Mouse (Mus musculus) midbrain, embryonic 10.5 days (tissue): ENCODE measurements around the gene Lyg1. TPM values are rescaled to one million over a fixed set of nuclear protein-coding genes. Genes with fewer than 3 reads are reported as not detected.

Experiments
- DNase-seq: peaks from one replicate; pipeline ENCODE4 v3.0.0-alpha.2; 2017; ENCODE audit warnings: low spot score
- H3K27ac ChIP-seq: fragments of 300-500 bp; sonication (generic); replicated peaks from 2 replicates; pipeline ENCODE4 v1.5.1; 2016; ENCODE audit warnings: mild to moderate bottlenecking
- H3K27me3 ChIP-seq: fragments of 300-500 bp; sonication (generic); 2 replicates; pipeline ENCODE4 v1.6.1; 2016; ENCODE audit warnings: low read depth, mild to moderate bottlenecking; ENCODE audit not compliant: poor library complexity, severe bottlenecking
- H3K36me3 ChIP-seq: fragments of 300-500 bp; sonication (generic); 2 replicates; pipeline ENCODE4 v1.6.1; 2016; ENCODE audit warnings: mild to moderate bottlenecking, moderate library complexity
- H3K4me1 ChIP-seq: fragments of 300-500 bp; sonication (generic); 2 replicates; pipeline ENCODE4 v1.6.1; 2016
- H3K4me3 ChIP-seq: fragments of 300-500 bp; sonication (generic); 2 replicates; pipeline ENCODE4 v1.5.1; 2016; ENCODE audit warnings: mild to moderate bottlenecking, moderate library complexity
- H3K9me3 ChIP-seq: fragments of 300-500 bp; sonication (generic); replicated peaks from 2 replicates; pipeline ENCODE4 v1.6.1; 2016; ENCODE audit warnings: mild to moderate bottlenecking
- WGBS: fragments of 180-500 bp; shearing (Covaris S2); methylation state at CpG from one replicate; pipeline ENCODE4 v1.1.7; 2016; 5-methylcytosine and 5-hydroxymethylcytosine counted together
- polyA plus RNA-seq: library from polyadenylated mRNA; unstranded; fragments of >200 nt; fragmentation: Nextera tagmentation; extraction: Ambion mirVana; gene quantifications from 2 replicates; pipeline ENCODE4 v1.2.1, GENCODE M21; 2016

Gene Lyg1
- polyA plus RNA-seq, 1 experiment from 2014 or later = not detected

DNA sequence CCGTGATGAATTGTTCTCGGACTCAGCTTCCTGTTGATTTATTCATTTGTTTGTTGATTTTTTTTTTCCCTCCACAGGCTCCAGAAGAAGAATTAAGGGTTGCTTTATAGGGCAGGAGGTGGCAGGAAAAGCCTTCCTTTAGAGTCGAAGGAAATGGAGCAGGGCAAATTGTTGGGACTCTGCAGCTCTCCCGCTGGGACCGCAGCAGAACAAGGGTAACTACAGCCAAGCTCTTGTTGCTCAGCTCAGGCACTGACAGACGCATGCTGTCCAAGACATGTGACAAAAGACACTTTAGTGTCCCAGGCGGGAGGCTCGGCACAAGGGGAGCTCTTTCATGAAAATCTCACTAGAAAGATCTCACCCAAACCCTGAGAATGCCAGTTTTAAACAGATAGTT is 35.0 kb downstream of the Lyg1 start:
- Histone ChIP-seq H3K4me1 (no peaks in the 10 kb centered on the region), H3K4me3 (no peak overlapping the region), H3K9me3 (no peaks in the 10 kb centered on the region), H3K27me3 (no peaks in the 10 kb centered on the region), H3K36me3 (no peaks in the 10 kb centered on the region), H3K27ac (no peak overlapping the region)
- DNase-seq = no peak
- WGBS = 72% methylated on average over 8 of the region's 8 CpGs

- Histone ChIP-seq H3K9me3 (no peaks in the 10 kb centered on the region), H3K27me3 (no peaks in the 10 kb centered on the region), H3K4me3 (no peak overlapping the region), H3K36me3 (no peaks in the 10 kb centered on the region), H3K4me1 (no peaks in the 10 kb centered on the region), H3K27ac (no peak overlapping the region)
- no peak for DNase-seq
- WGBS = 87% methylated on average over 6 of the region's 6 CpGs
Measured at GRCm38 (mm10) chr1:37918096-37918495, 39.5 kb downstream of the Lyg1 start.

- Histone ChIP-seq H3K27me3 (no peaks in the 10 kb centered on the region), H3K36me3 (no peaks in the 10 kb centered on the region), H3K4me3 (no peak overlapping the region), H3K27ac (no peak overlapping the region), H3K9me3 (no peaks in the 10 kb centered on the region), H3K4me1 (no peaks in the 10 kb centered on the region)
- WGBS = 83% methylated on average over 13 of the region's 13 CpGs
- no peak for DNase-seq
Measured at GRCm38 (mm10) chr1:37917666-37918065, 39.9 kb downstream of the Lyg1 start.

GRCm38 (mm10) chr1:37916393-37916792 is 41.2 kb downstream of the Lyg1 start, which contains the start of gene Lyg2:
TSS of gene Lyg2 (minus strand) at chr1:37916493.
- Histone ChIP-seq H3K27ac (no peak within 1 kb of the TSS), H3K36me3 (no peaks in the 10 kb centered on the region), H3K27me3 (no peaks in the 10 kb centered on the region), H3K4me3 (no peak within 1 kb of the TSS), H3K9me3 (no peaks in the 10 kb centered on the region), H3K4me1 (no peaks in the 10 kb centered on the region)
- WGBS = 80% methylated on average over 5 of the region's 5 CpGs
- DNase-seq = no peak

DNA sequence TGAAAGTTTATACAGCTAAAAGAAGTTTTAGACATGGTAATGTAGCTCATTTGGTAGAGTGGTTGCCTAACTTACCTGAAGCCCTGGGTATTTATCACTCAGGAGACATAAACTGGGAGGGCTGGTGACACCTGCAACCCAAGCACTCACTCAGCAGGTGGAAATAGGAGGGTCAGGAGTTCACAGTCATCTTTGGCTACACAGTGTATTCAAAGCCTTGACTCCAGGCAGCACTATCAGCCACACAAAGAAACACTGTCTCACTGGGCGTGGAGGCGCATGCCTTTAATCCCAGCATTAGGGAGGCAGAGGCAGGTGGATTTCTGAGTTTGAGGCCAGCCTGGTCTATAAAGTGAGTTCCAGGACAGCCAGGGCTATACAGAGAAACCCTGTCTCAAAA is 44.8 kb downstream of the Lyg1 start:
- no peak for DNase-seq
- Histone ChIP-seq H3K4me3 (no peak overlapping the region), H3K4me1 (no peaks in the 10 kb centered on the region), H3K9me3 (no peaks in the 10 kb centered on the region), H3K27me3 (no peaks in the 10 kb centered on the region), H3K27ac (no peak overlapping the region), H3K36me3 (no peaks in the 10 kb centered on the region)
- WGBS = 81% methylated on average over 2 of the region's 2 CpGs

DNA sequence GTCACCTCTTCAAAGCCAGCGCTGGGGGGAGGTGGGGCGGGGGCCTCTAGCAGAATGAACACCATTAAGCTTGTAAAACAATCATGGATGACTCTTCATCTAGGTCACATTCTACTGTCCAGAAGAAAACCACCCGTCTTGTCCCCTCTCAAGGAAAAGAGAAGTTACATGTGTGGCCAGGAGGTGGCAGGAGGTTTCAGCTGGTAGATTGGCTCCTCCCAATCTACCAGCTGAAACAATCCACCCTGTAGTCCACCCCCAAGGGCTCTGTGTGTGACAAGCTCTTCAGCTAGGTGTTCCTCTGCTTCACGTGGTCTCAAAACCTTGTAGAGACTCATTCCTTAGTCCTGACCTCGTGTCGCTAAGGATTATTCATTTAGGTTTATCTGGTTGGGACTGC is 54.4 kb downstream of the Lyg1 start:
- Histone ChIP-seq H3K4me3 (no peak overlapping the region), H3K27ac (no peak overlapping the region), H3K27me3 (no peaks in the 10 kb centered on the region), H3K9me3 (no peaks in the 10 kb centered on the region), H3K36me3 (peaks cover 24% of the 10 kb centered on the region), H3K4me1 (no peaks in the 10 kb centered on the region)
- no peak for DNase-seq
- WGBS = 41% methylated on average over 6 of the region's 6 CpGs

GRCm38 (mm10) chr1:37900288-37900687 is 57.3 kb downstream of the Lyg1 start:
- H3K36me3 ChIP-seq = peaks cover 53% of the 10 kb centered on the region
- 52% methylated on average over 6 of the region's 6 CpGs for WGBS
- no peak for DNase-seq
- no peaks in the 10 kb centered on the region for H3K4me1 ChIP-seq
- H3K4me3 ChIP-seq = no peak overlapping the region
- H3K27me3 ChIP-seq = no peaks in the 10 kb centered on the region
- no peak overlapping the region for H3K27ac ChIP-seq
- no peaks in the 10 kb centered on the region for H3K9me3 ChIP-seq

GRCm38 (mm10) chr1:37899816-37900215 is 57.7 kb downstream of the Lyg1 start:
- no peak for DNase-seq
- Histone ChIP-seq H3K4me3 (no peak overlapping the region), H3K36me3 (peaks cover 57% of the 10 kb centered on the region), H3K27me3 (no peaks in the 10 kb centered on the region), H3K4me1 (no peaks in the 10 kb centered on the region), H3K9me3 (no peaks in the 10 kb centered on the region), H3K27ac (no peak overlapping the region)
- WGBS = 86% methylated on average over 4 of the region's 4 CpGs

Other genes with a start within 250 kb of the Lyg1 start
- 0.73 and 0.75 TPM in 2 replicates for gene 2010300C02Rik, start 237.7 kb downstream of the Lyg1 start, polyA plus RNA-seq
- 11.0 and 15.0 TPM in 2 replicates for gene Tsga10, start 91.3 kb downstream of the Lyg1 start, polyA plus RNA-seq
- 7.3 and 8.9 TPM in 2 replicates for gene Lipt1, start 86.0 kb downstream of the Lyg1 start, polyA plus RNA-seq
- 20.8 and 23.1 TPM in 2 replicates for gene Mitd1, start 67.3 kb downstream of the Lyg1 start, polyA plus RNA-seq
- 245 and 251 TPM in 2 replicates for gene Mrpl30, start 67.3 kb downstream of the Lyg1 start, polyA plus RNA-seq
- gene Lyg2, start 41.3 kb downstream of the Lyg1 start, polyA plus RNA-seq = not detected in 2 replicates
- gene Txndc9, start 40.1 kb upstream of the Lyg1 start, polyA plus RNA-seq = 154 and 160 TPM in 2 replicates
- 24.7 and 24.9 TPM in 2 replicates for gene Eif5b, start 40.3 kb upstream of the Lyg1 start, polyA plus RNA-seq
- gene Rev1, start 172.0 kb upstream of the Lyg1 start, polyA plus RNA-seq = 32.9 and 36.7 TPM in 2 replicates